Mouse (Mus musculus): Measurements from ENCODE around the gene Ptprg.

Ptprg gene

GRCm38 (mm10) chr14:11618140-11618705, 64.9 kb downstream of the Ptprg start:
- no peak for DNase-seq (ENCODE audit: low spot score in 2 of 2)

GRCm38 (mm10) chr14:11619606-11620005, 66.3 kb downstream of the Ptprg start:
- no peak for DNase-seq (ENCODE audit: low spot score in 2 of 2)

- DNase-seq (ENCODE audit: low spot score in 2 of 2), result no peak
Measured at GRCm38 (mm10) chr14:11620314-11620713, 67.0 kb downstream of the Ptprg start.

DNA sequence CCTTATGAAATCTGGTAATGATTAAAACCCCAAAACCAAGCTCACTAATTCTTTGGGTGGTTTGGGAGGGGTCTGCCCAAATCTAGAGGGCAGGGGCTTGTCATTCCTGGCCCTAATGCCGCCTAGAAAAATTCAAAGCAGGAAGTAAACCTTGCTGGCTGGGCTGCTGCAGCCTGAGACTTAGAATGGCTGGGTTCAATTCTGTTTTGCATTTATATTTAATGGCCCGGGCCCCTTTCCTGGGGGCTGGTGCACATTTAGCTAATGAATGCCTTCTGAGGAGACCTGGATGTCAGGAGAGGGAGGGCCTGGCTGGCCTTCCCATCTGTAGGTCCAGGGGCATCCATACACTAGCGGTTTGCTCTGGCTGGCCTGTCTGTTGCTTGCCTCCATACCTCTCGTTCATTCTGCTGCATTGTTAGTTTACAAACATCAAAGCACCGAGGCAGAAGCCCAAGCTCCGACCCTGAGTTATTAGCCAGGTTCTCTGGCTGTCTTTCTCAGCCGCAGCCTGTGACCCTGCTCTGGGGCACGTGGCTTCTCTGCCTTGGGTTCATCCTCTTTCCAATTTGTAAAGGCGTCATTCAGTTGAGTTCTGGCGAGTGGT, 67.7 kb downstream of the Ptprg start:
- DNase-seq (ENCODE audit: low spot score in 2 of 2), result no peak

DNA sequence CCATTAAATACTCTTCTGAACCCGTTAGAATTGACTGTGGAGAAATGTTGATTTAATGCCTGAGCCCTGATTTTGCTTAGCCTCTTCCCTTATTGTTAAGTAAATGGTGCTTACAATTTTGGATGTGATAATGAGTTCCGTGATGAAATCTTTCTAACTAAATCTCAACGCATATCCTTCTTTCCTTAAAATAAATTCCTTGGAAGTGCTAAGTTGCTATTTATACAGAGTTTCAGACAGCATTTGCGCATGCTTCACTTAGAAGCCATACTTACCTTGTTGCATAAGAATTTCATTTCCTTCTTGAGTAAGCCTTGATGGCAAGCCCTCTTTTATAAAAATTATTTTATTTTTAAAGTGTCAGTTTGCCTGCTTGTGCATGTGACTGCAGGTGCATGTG, 70.2 kb downstream of the Ptprg start:
- no peak for DNase-seq (ENCODE audit: low spot score in 2 of 2)

GRCm38 (mm10) chr14:11630736-11631135, 77.4 kb downstream of the Ptprg start:
- no peak for DNase-seq (ENCODE audit: low spot score in 2 of 2)

DNA sequence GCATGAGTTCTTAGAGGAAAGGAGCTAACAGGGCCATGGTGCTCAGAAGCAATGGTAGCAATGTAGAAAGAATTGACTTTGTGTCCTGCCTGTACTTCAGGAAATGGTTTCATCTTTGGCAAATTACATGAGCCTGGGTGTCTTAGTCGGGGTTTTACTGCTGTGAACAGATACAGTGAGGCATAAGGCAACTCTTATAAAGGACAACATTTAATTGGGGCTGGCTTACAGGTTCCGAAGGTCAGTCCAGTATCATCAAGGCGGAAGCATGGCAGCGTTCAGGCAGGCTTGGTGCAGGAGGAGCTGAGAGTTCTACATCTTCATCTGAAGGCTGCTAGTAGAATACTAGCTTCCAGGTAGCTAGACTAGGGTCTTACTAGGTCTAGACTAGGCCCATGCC, 78.2 kb downstream of the Ptprg start:
- DNase-seq (ENCODE audit: low spot score in 2 of 2), result no peak

DNA sequence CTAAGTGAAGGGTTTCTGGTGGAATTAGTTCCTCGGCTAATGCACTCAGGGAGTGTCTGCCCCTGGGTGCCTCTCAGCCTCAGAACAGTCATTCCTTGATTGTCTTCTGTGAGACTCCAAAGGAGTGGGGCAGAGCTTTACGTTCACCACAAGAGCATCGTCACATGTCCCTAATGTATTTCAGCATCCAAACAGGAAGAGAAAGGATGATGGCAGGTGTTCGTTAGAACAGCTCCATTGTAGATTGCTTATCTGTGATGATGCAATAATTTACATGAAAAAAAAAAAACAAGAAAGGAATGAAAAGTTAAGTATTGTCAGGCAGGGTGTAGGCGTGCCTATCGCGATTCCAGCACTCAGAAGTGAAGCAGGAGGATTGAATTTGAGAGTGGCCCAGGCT, 84.3 kb downstream of the Ptprg start:
- no peak for DNase-seq (ENCODE audit: low spot score in 2 of 2)

DNA sequence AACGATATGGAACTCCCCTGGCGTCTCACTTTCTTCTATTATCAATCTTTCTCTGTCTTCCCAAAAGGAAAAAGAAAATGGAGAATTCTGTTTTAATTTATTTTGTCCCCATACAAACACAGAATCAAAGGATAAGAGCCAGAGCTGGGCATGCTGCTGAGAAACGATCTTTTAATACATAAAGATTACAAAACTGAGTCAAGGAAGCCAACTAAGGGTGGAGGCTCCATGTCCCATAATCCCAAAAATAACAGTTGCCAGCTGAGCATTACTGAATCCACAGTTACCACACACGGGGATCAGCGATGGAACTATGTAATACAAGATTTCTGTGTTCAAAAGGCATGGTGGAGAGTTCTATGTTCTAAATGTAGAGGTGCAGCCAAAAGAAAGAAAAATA, 86.0 kb downstream of the Ptprg start:
- DNase-seq (ENCODE audit: low spot score in 2 of 2), result no peak

DNA sequence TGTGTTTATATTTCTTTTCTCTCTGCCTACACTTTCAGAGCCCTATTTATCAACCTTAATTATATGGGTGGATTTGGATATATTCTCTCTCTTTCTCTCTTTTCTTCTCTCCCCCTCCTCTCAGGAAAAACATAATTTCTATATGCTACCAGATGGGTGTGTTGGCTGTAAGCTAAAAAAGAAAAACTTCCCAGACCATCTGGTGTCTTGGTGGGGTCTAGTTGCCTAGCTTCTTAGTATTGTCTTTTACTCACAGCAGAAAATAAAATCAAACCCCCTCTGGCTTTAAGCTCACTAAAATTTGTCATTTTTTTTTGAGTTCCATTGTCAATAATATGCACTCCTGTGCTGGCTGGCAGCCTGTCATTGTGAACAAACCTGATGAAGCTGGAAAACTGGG, 87.0 kb downstream of the Ptprg start:
- no peak for DNase-seq (ENCODE audit: low spot score in 2 of 2)

GRCm38 (mm10) chr14:11640996-11641395, 87.7 kb downstream of the Ptprg start:
- no peak for DNase-seq (ENCODE audit: low spot score in 2 of 2)

DNA sequence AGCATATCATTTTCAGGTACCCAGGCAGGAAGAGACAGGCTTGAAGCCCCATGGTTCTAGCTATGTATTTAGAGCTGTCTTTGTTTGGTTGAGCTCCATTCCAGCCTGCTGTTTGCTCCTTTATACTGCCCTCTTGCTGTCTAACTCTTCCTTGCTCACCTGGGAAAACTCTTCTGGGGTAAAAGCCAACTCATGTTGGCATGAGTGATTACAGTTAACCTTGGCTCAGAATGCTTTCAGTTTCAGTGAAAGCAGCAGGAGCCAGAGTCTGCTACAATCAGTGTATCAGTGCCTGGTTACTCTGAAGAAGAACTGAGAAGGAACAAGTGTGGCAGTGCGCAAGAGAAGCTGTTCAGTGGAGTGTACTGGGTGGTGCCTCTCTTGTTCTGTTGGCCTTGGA, 89.6 kb downstream of the Ptprg start:
- DNase-seq (ENCODE audit: low spot score in 2 of 2), result no peak

GRCm38 (mm10) chr14:11657374-11657773, 104.0 kb downstream of the Ptprg start:
- no peak for DNase-seq (ENCODE audit: low spot score in 2 of 2)

GRCm38 (mm10) chr14:11663661-11664215, 110.4 kb downstream of the Ptprg start:
- no peak for DNase-seq (ENCODE audit: low spot score in 2 of 2)

DNA sequence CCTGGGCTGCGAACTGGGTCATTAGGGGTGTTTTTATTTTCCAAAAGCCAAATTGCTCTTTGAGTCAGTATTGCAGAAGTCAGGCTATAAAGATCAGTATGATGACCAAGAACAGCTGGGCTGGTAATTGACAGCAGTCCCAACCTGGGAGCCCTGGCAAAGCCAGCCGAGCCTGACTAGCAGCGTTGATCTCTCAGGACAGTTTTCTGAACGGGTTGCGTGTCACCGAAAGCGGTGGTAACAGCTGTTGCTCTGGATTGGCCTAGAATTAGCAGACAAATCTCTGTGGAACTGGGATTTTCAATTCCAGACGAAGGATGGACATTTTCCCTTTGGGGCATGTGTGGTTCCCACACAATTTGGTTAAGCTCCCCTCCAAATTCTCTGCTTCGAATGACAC, 111.0 kb downstream of the Ptprg start:
- no peak for DNase-seq (ENCODE audit: low spot score in 2 of 2)

DNA sequence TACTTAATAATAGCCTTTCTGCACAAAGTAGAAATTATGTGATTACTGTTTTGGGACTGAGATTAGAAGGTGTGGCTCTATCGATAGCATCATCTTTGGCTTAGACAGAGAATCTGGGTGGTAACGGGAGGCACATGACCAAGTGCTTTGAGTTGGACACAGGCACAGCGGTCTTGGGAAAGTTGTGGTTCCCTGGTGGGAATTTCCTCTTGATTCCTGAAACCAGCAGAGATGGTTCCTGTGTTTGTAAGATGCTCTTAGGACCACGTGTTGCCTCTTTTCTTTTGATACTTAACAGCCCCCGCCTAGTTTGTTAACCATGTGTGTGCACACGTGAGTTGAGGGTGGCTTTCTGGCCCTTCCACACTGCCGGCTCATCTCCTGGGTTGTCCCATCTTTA, 111.7 kb downstream of the Ptprg start:
- no peak for DNase-seq (ENCODE audit: low spot score in 2 of 2)

DNA sequence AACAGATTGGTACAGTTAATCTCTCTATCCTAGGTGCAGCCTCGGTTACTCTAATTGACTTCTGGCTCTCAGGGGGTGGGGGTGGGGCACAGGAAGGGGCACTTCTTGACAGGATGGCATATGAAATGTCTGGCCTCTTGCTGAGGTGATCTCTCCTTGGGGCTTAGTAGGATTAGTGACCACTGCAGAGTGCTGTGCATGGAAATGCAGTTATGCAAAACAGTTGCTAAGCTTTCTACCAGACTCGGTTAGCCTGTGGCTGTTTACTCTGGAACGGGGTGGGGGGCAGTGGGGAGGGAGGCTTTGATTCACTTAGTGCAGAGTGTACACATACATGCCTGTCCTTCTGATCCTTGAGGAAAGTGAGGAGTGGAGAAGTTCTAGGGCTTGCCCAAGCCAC, 114.4 kb downstream of the Ptprg start:
- DNase-seq (ENCODE audit: low spot score in 2 of 2), result no peak

DNA sequence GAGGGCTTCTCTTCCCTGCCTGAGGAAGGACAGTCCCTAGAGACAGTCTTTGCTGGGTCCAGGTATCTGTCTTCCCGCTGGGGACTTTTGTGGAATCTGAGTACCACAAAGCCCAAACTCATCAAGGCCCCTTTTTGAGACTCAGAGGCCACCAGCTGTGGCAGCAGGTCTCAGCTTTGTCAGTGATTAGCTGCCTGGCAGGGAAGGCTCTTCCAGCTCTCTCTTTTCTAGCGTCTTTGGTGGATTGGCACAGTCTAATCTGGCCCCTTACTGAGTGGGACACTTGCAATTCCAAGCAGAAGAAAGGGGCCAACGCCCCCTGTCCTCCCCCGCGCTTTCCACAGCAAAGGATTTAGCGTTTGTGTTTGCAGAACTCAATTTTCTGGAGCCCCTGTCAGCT, 117.5 kb downstream of the Ptprg start:
- DNase-seq (ENCODE audit: low spot score in 2 of 2), result no peak

GRCm38 (mm10) chr14:11672981-11673547, 119.7 kb downstream of the Ptprg start:
- peak in 1 of 2 experiments; percentile 70 for DNase-seq (ENCODE audit: low spot score in 2 of 2)

GRCm38 (mm10) chr14:11678201-11678600, 124.9 kb downstream of the Ptprg start:
- no peak for DNase-seq (ENCODE audit: low spot score in 2 of 2)

DNA sequence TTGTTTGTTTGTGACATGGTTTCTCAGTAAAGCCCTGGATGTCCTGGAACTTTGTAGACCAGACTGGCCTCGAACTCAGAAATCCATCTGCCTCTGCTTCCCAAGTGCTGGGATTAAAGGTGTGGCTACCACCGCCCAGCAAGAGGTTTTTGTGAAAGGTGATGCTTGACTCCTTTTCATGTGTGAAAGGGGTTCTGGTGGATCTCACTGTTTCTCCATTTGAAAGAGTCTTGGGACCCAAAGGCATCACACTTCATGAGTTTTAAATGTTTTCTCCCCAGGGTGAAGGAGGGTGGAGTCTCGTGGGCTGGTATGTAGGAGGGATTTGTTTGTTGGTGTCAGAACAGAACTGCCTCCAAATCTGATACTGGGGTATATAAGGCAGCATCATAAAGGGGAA, 126.4 kb downstream of the Ptprg start:
- no peak for DNase-seq (ENCODE audit: low spot score in 2 of 2)

- no peak for DNase-seq (ENCODE audit: low spot score in 2 of 2)
Measured at GRCm38 (mm10) chr14:11680621-11681020, 127.3 kb downstream of the Ptprg start.

- DNase-seq (ENCODE audit: low spot score in 2 of 2), result no peak
Measured at GRCm38 (mm10) chr14:11682441-11682840, 129.1 kb downstream of the Ptprg start.
